Comparison of ENCODE assay signal across 7 mouse cellular contexts in genomic region chr12:69924012-69924411, GRCm38 (mm10). TPM values are rescaled to one million over a fixed set of nuclear protein-coding genes. Genes with fewer than 3 reads are reported as not detected.
DNase-seq lines count a peak whose midpoint lies in the region; ATAC-seq and TF ChIP-seq lines count a peak whose summit lies in the region.

No protein-coding gene starts in this region.

- DNase-seq in layer of hippocampus, adult 11-12 months (ENCODE audit: low spot score): peak; percentile 29
- DNase-seq in layer of hippocampus, adult 8-10 months (ENCODE audit: low spot score in 2 of 2): no peak
- DNase-seq in ES-CJ7 (ENCODE audit: low read depth, low spot score): peak; percentile 48
- DNase-seq in adrenal gland, postnatal 10 days: peak; percentile 35
- DNase-seq in forebrain, postnatal 0 days: peak; percentile 70
- peak; percentile 82 for DNase-seq in splenic B cell, adult 2 months (ENCODE audit: low read depth, low spot score)

- H3K4me3 ChIP-seq in forebrain, postnatal 0 days (ENCODE audit: low read depth, low read length): no peak overlapping the region
- no peak overlapping the region for H3K4me3 ChIP-seq in liver, embryonic 16.5 days (ENCODE audit: low read depth, low read length)

- TF ChIP-seq CTCF in forebrain, postnatal 0 days (IDR thresholded peaks at IDR 0.05; ENCODE audit: low read depth): peak; percentile 69

- H3K4me2 ChIP-seq in forebrain, postnatal 0 days (ENCODE audit: low read depth): no peak overlapping the region
- H3K4me2 ChIP-seq in liver, embryonic 16.5 days (ENCODE audit: low read depth, low read length): no peak overlapping the region

- no peak overlapping the region for H3K27ac ChIP-seq in forebrain, postnatal 0 days (ENCODE audit: low read depth, low read length)
- H3K27ac ChIP-seq in liver, embryonic 16.5 days (ENCODE audit: low read length): peak overlapping the region; percentile 29; the same call in 1 of the 2 replicates

- H3K9ac ChIP-seq in forebrain, postnatal 0 days: no peak overlapping the region
- no peak overlapping the region for H3K9ac ChIP-seq in liver, embryonic 16.5 days (ENCODE audit: low read depth, low read length)

- WGBS in forebrain, postnatal 0 days: 16% methylated on average over 5 of the region's 5 CpGs
- 9% methylated on average over 5 of the region's 5 CpGs for WGBS in liver, embryonic 16.5 days (ENCODE audit: insufficient replicate concordance)

- no peaks in the 10 kb centered on the region for H3K9me3 ChIP-seq in forebrain, postnatal 0 days (ENCODE audit: low read length)
- H3K9me3 ChIP-seq in liver, embryonic 16.5 days (replicated peaks; ENCODE audit: control insufficient read depth, low read length): no peaks in the 10 kb centered on the region

- peak; percentile 25; the same call in 1 of the 2 replicates for ATAC-seq in forebrain, postnatal 0 days
- ATAC-seq in liver, embryonic 16.5 days (ENCODE audit: low read depth): no peak

- H3K36me3 ChIP-seq in forebrain, postnatal 0 days (ENCODE audit: insufficient read depth): peaks cover 16% of the 10 kb centered on the region
- H3K36me3 ChIP-seq in liver, embryonic 16.5 days (ENCODE audit: control insufficient read depth, insufficient read depth): no peaks in the 10 kb centered on the region
- no peaks in the 10 kb centered on the region for H3K36me3 ChIP-seq in splenic B cell, adult 2 months (ENCODE audit: control insufficient read depth, insufficient read depth, low read length, poor library complexity, severe bottlenecking)

- no peaks in the 10 kb centered on the region for H3K4me1 ChIP-seq in forebrain, postnatal 0 days (ENCODE audit: insufficient read depth)
- H3K4me1 ChIP-seq in liver, embryonic 16.5 days (ENCODE audit: control insufficient read depth, low read depth, low read length): peaks cover 16% of the 10 kb centered on the region

- H3K27me3 ChIP-seq in forebrain, postnatal 0 days (ENCODE audit: insufficient read depth, low read length): no peaks in the 10 kb centered on the region
- H3K27me3 ChIP-seq in liver, embryonic 16.5 days (ENCODE audit: control insufficient read depth, insufficient read depth, low read depth, low read length): no peaks in the 10 kb centered on the region
- no peaks in the 10 kb centered on the region for H3K27me3 ChIP-seq in splenic B cell, adult 2 months (ENCODE audit: control insufficient read depth, insufficient read depth, low read length, poor library complexity, severe bottlenecking)

RNA-seq across cellular contexts. Expression of gene Map4k5, which starts 31.0 kb away (rescaled TPM):
- total RNA-seq in layer of hippocampus, adult 8-10 months (2022): 10 to 100 TPM; 42.6 to 49.5 (median 48.4) TPM
- total RNA-seq in adrenal gland, postnatal 10 days (2021): 10 to 100 TPM; 31.3 to 39.8 TPM
- total RNA-seq in forebrain, postnatal 0 days (2014; rRNA removed): 46.8 and 47.6 TPM in 2 replicates
- 16.8 and 20.4 TPM in 2 replicates for polyA plus RNA-seq in forebrain, postnatal 0 days (2015; fragmentation: Nextera tagmentation; extraction: Ambion mirVana)
- 23.8 and 24.6 TPM in 2 replicates for polyA plus RNA-seq in liver, embryonic 16.5 days (2015; fragmentation: Nextera tagmentation; extraction: Ambion mirVana)

RNA-seq across cellular contexts. Expression of gene Atl1, which starts 31.6 kb away (rescaled TPM):
- 100 to 1,000 TPM; 177 to 196 (median 191) TPM for total RNA-seq in layer of hippocampus, adult 8-10 months (2022)
- total RNA-seq in adrenal gland, postnatal 10 days (2021): 10 to 100 TPM in 1 of 2 experiments, 1 to 10 TPM in 1; 8.8 to 14.3 TPM
- 156 and 163 TPM in 2 replicates for total RNA-seq in forebrain, postnatal 0 days (2014; rRNA removed)
- 97.6 and 132 TPM in 2 replicates for polyA plus RNA-seq in forebrain, postnatal 0 days (2015; fragmentation: Nextera tagmentation; extraction: Ambion mirVana)
- 1.4 TPM in 2 replicates for polyA plus RNA-seq in liver, embryonic 16.5 days (2015; fragmentation: Nextera tagmentation; extraction: Ambion mirVana)

Comparison
In these comparisons a context has a peak if more than half of its experiments do, and no peak if none do; other contexts are left out.
1. DNase-seq: peak in layer of hippocampus, adult 11-12 months (single experiment), ES-CJ7 (single experiment), adrenal gland, postnatal 10 days (single experiment), forebrain, postnatal 0 days (single experiment) and splenic B cell, adult 2 months (single experiment); none in layer of hippocampus, adult 8-10 months (0 of 2).
2. RNA of gene Atl1, which starts 31.6 kb away (total RNA-seq): 177 to 196 TPM in layer of hippocampus, adult 8-10 months and 156 to 163 TPM in forebrain, postnatal 0 days; 8.8 to 14.3 TPM in adrenal gland, postnatal 10 days; every median in the first group is over 10 times any median in the second.